Mouse (Mus musculus): ENCODE results near the gene Acads. TPM values are rescaled to one million over a fixed set of nuclear protein-coding genes. Genes with fewer than 3 reads are reported as not detected.

The Acads gene
- polyA plus RNA-seq, 1 experiment from 2014 or later, result 67.2 TPM

GRCm38 (mm10) chr5:115071096-115071901 is 47.8 kb downstream of the Acads start:
- H3K4me1 ChIP-seq (replicated peaks), result 0 out of 2 replicates have a peak, but pooled peaks cover 2% of the 10 kb centered on the region
- no peak overlapping the region for H3K4me3 ChIP-seq
- whole genome bisulfite sequencing, result 90% methylated on average over 11 of the region's 11 CpGs
- H3K27me3 ChIP-seq (ENCODE audit: insufficient read depth, poor library complexity, severe bottlenecking), result no peaks in the 10 kb centered on the region
- H3K36me3 ChIP-seq, result peaks cover 26% of the 10 kb centered on the region
- H3K9me3 ChIP-seq, result no peaks in the 10 kb centered on the region
- no peak overlapping the region for H3K27ac ChIP-seq
- no peak for DNase-seq (ENCODE audit: low spot score)

- no peak for DNase-seq (ENCODE audit: low spot score)
- no peaks in the 10 kb centered on the region for H3K27me3 ChIP-seq (ENCODE audit: insufficient read depth, poor library complexity, severe bottlenecking)
- peaks cover 18% of the 10 kb centered on the region for H3K36me3 ChIP-seq
- no peak overlapping the region for H3K27ac ChIP-seq
- H3K4me3 ChIP-seq, result no peak overlapping the region
- H3K9me3 ChIP-seq, result no peaks in the 10 kb centered on the region
- 98% methylated on average over 2 of the region's 2 CpGs for WGBS
- 0 out of 2 replicates have a peak, but pooled peaks cover 3% of the 10 kb centered on the region for H3K4me1 ChIP-seq (replicated peaks)
Measured at GRCm38 (mm10) chr5:115070457-115070856, 48.7 kb downstream of the Acads start.

GRCm38 (mm10) chr5:115069611-115070010 is 49.5 kb downstream of the Acads start:
- H3K27ac ChIP-seq, result no peak overlapping the region
- 0 out of 2 replicates have a peak, but pooled peaks cover 3% of the 10 kb centered on the region for H3K4me1 ChIP-seq (replicated peaks)
- WGBS, result 94% methylated on average over 3 of the region's 3 CpGs
- H3K9me3 ChIP-seq, result no peaks in the 10 kb centered on the region
- no peak for DNase-seq (ENCODE audit: low spot score)
- H3K27me3 ChIP-seq (ENCODE audit: insufficient read depth, poor library complexity, severe bottlenecking), result no peaks in the 10 kb centered on the region
- H3K36me3 ChIP-seq, result peaks cover 16% of the 10 kb centered on the region
- H3K4me3 ChIP-seq, result no peak overlapping the region

GRCm38 (mm10) chr5:115068671-115069421 is 50.3 kb downstream of the Acads start:
- H3K27ac ChIP-seq, result no peak overlapping the region
- DNase-seq (ENCODE audit: low spot score), result no peak
- peaks cover 22% of the 10 kb centered on the region for H3K36me3 ChIP-seq
- H3K27me3 ChIP-seq (ENCODE audit: insufficient read depth, poor library complexity, severe bottlenecking), result no peaks in the 10 kb centered on the region
- 93% methylated on average over 11 of the region's 11 CpGs for WGBS
- H3K4me3 ChIP-seq, result no peak overlapping the region
- 0 out of 2 replicates have a peak, but pooled peaks cover 3% of the 10 kb centered on the region for H3K4me1 ChIP-seq (replicated peaks)
- H3K9me3 ChIP-seq, result no peaks in the 10 kb centered on the region

GRCm38 (mm10) chr5:115066245-115066644 is 52.9 kb downstream of the Acads start:
- Histone ChIP-seq H3K27ac (no peak overlapping the region), H3K4me3 (no peak overlapping the region), H3K9me3 (no peaks in the 10 kb centered on the region), H3K27me3 (ENCODE audit: insufficient read depth, poor library complexity, severe bottlenecking) (no peaks in the 10 kb centered on the region), H3K4me1 (replicated peaks) (0 out of 2 replicates have a peak, but pooled peaks cover 3% of the 10 kb centered on the region), H3K36me3 (peaks cover 37% of the 10 kb centered on the region)
- DNase-seq (ENCODE audit: low spot score), result no peak
- WGBS, result 85% methylated on average over 4 of the region's 4 CpGs

- Histone ChIP-seq H3K27me3 (ENCODE audit: insufficient read depth, poor library complexity, severe bottlenecking) (no peaks in the 10 kb centered on the region), H3K4me1 (replicated peaks) (0 out of 2 replicates have a peak, but pooled peaks cover 12% of the 10 kb centered on the region), H3K9me3 (no peaks in the 10 kb centered on the region), H3K27ac (no peak overlapping the region), H3K36me3 (peaks cover 34% of the 10 kb centered on the region), H3K4me3 (no peak overlapping the region)
- 91% methylated on average over 7 of the region's 7 CpGs for WGBS
- DNase-seq (ENCODE audit: low spot score), result no peak
Measured at GRCm38 (mm10) chr5:115063391-115063790, 55.8 kb downstream of the Acads start.

- Histone ChIP-seq H3K4me1 (replicated peaks) (0 out of 2 replicates have a peak, but pooled peaks cover 12% of the 10 kb centered on the region), H3K9me3 (no peaks in the 10 kb centered on the region), H3K27me3 (ENCODE audit: insufficient read depth, poor library complexity, severe bottlenecking) (no peaks in the 10 kb centered on the region), H3K4me3 (no peak overlapping the region), H3K36me3 (peaks cover 34% of the 10 kb centered on the region), H3K27ac (no peak overlapping the region)
- 83% methylated on average over 1 of the region's 1 CpGs for WGBS
- no peak for DNase-seq (ENCODE audit: low spot score)
Measured at GRCm38 (mm10) chr5:115062566-115062965, 56.6 kb downstream of the Acads start.

GRCm38 (mm10) chr5:115060977-115061376 is 58.2 kb downstream of the Acads start:
- WGBS, result 92% methylated on average over 3 of the region's 3 CpGs

More at GRCm38 (mm10) chr5:115060977-115061376, 58.2 kb downstream of the Acads start:
- Histone ChIP-seq H3K27ac (no peak overlapping the region), H3K9me3 (no peaks in the 10 kb centered on the region), H3K4me1 (replicated peaks) (0 out of 2 replicates have a peak, but pooled peaks cover 9% of the 10 kb centered on the region), H3K4me3 (no peak overlapping the region), H3K36me3 (peaks cover 34% of the 10 kb centered on the region), H3K27me3 (ENCODE audit: insufficient read depth, poor library complexity, severe bottlenecking) (no peaks in the 10 kb centered on the region)
- DNase-seq (ENCODE audit: low spot score), result no peak

Other genes starting within 250 kb of the Acads start
- gene Oasl2, start 222.4 kb downstream of the Acads start, polyA plus RNA-seq (2016; fragmentation: Nextera tagmentation; extraction: Ambion mirVana), result 0.70 and 1.2 TPM in 2 replicates
- not detected in 2 replicates for gene Oasl1, start 196.1 kb downstream of the Acads start, polyA plus RNA-seq (2016; fragmentation: Nextera tagmentation; extraction: Ambion mirVana)
- 49.0 and 49.9 TPM in 2 replicates for gene 2210016L21Rik, start 177.2 kb downstream of the Acads start, polyA plus RNA-seq (2016; fragmentation: Nextera tagmentation; extraction: Ambion mirVana)
- 0.05 TPM in 1 of 2 replicates, not detected in the other for gene Hnf1a, start 148.3 kb downstream of the Acads start, polyA plus RNA-seq (2016; fragmentation: Nextera tagmentation; extraction: Ambion mirVana)
- gene Sppl3, start 108.2 kb downstream of the Acads start, polyA plus RNA-seq (2016; fragmentation: Nextera tagmentation; extraction: Ambion mirVana), result 11.2 TPM in 2 replicates
- 22.3 and 22.8 TPM in 2 replicates for gene Gm10401, start 21.1 kb downstream of the Acads start, polyA plus RNA-seq (2016; fragmentation: Nextera tagmentation; extraction: Ambion mirVana)
- gene Unc119b, start 15.6 kb upstream of the Acads start, polyA plus RNA-seq (2016; fragmentation: Nextera tagmentation; extraction: Ambion mirVana), result 66.9 and 74.6 TPM in 2 replicates
- gene Mlec, start 38.8 kb upstream of the Acads start, polyA plus RNA-seq (2016; fragmentation: Nextera tagmentation; extraction: Ambion mirVana), result 59.5 and 71.1 TPM in 2 replicates
- gene Cabp1, start 75.0 kb upstream of the Acads start, polyA plus RNA-seq (2016; fragmentation: Nextera tagmentation; extraction: Ambion mirVana), result 2.3 and 6.1 TPM in 2 replicates
- 104 and 114 TPM in 2 replicates for gene Pop5, start 116.5 kb upstream of the Acads start, polyA plus RNA-seq (2016; fragmentation: Nextera tagmentation; extraction: Ambion mirVana)
- gene Rnf10, start 153.6 kb upstream of the Acads start, polyA plus RNA-seq (2016; fragmentation: Nextera tagmentation; extraction: Ambion mirVana), result 132 and 172 TPM in 2 replicates
- 49.6 and 55.1 TPM in 2 replicates for gene Coq5, start 160.3 kb upstream of the Acads start, polyA plus RNA-seq (2016; fragmentation: Nextera tagmentation; extraction: Ambion mirVana)
- gene Dynll1, start 181.7 kb upstream of the Acads start, polyA plus RNA-seq (2016; fragmentation: Nextera tagmentation; extraction: Ambion mirVana), result 1,684 and 1,740 TPM in 2 replicates
- gene Srsf9, start 207.8 kb upstream of the Acads start, polyA plus RNA-seq (2016; fragmentation: Nextera tagmentation; extraction: Ambion mirVana), result 383 and 387 TPM in 2 replicates
- 35.6 and 41.2 TPM in 2 replicates for gene Gatc, start 221.8 kb upstream of the Acads start, polyA plus RNA-seq (2016; fragmentation: Nextera tagmentation; extraction: Ambion mirVana)
- 56.3 and 57.2 TPM in 2 replicates for gene Triap1, start 221.9 kb upstream of the Acads start, polyA plus RNA-seq (2016; fragmentation: Nextera tagmentation; extraction: Ambion mirVana)
- gene Cox6a1, start 229.6 kb upstream of the Acads start, polyA plus RNA-seq (2016; fragmentation: Nextera tagmentation; extraction: Ambion mirVana), result 875 and 1,016 TPM in 2 replicates